Mouse (Mus musculus) stomach, embryonic 16.5 days (tissue): Measurements from ENCODE around the gene Ccdc32. TPM values are rescaled to one million over a fixed set of nuclear protein-coding genes. Genes with fewer than 3 reads are reported as not detected.

Experiments
- ATAC-seq: fragments of 200-750 bp; cut with Nextera tagmentation; 2 replicates; pipeline ENCODE4 v1.8.0; 2017; ENCODE audit warnings: moderate number of reproducible peaks, moderate TSS enrichment; ENCODE audit not compliant: insufficient read depth, low FRiP score
- H3K27ac ChIP-seq: fragments of 300-500 bp; sonication (generic); 2 replicates; pipeline ENCODE4 v1.5.1; 2014; ENCODE audit warnings: low read length
- H3K27me3 ChIP-seq: fragments of 300-500 bp; sonication (generic); 2 replicates; pipeline ENCODE4 v1.6.1; 2014; ENCODE audit warnings: low read length, control low read depth, mixed read lengths; ENCODE audit not compliant: control insufficient read depth, insufficient read depth
- H3K36me3 ChIP-seq: fragments of 300-500 bp; sonication (generic); 2 replicates; pipeline ENCODE4 v1.6.1; 2014; ENCODE audit warnings: low read length; ENCODE audit not compliant: control insufficient read depth, insufficient read depth
- H3K4me1 ChIP-seq: fragments of 300-500 bp; sonication (generic); 2 replicates; pipeline ENCODE4 v1.6.1; 2014; ENCODE audit warnings: low read length, control low read depth, mixed read lengths; ENCODE audit not compliant: control insufficient read depth, insufficient read depth
- H3K4me2 ChIP-seq: fragments of 300-500 bp; sonication (generic); 2 replicates; pipeline ENCODE4 v1.6.1; 2014; ENCODE audit warnings: low read depth, low read length, mixed read lengths
- H3K4me3 ChIP-seq: fragments of 300-500 bp; sonication (generic); replicated peaks from 2 replicates; pipeline ENCODE4 v1.5.1; 2014; ENCODE audit warnings: mild to moderate bottlenecking, low read length
- H3K9ac ChIP-seq: fragments of 300-500 bp; sonication (generic); 2 replicates; pipeline ENCODE4 v1.6.1; 2014; ENCODE audit warnings: low read length
- H3K9me3 ChIP-seq: fragments of 300-500 bp; sonication (generic); replicated peaks from 2 replicates; pipeline ENCODE4 v1.6.1; 2016; ENCODE audit warnings: low read length, control low read depth; ENCODE audit not compliant: control insufficient read depth
- WGBS: fragments of 180-500 bp; shearing (Covaris S2); extraction: QIAGEN DNeasy Blood & Tissue Kit; methylation state at CpG from one replicate; pipeline ENCODE4 v1.1.7; 2014; 5-methylcytosine and 5-hydroxymethylcytosine counted together
- polyA plus RNA-seq: library from polyadenylated mRNA; unstranded; fragments of >200 nt; fragmentation: Nextera tagmentation; extraction: Ambion mirVana; gene quantifications from 2 replicates; pipeline ENCODE4 v1.2.1, GENCODE M21; 2015

Ccdc32 gene
- polyA plus RNA-seq, 1 experiment from 2014 or later, result 24.0 TPM

- Histone ChIP-seq H3K4me2 (peak overlapping the region; percentile 86), H3K4me1 (peaks cover 10% of the 10 kb centered on the region), H3K36me3 (0 out of 2 replicates have a peak, but pooled peaks cover 5% of the 10 kb centered on the region), H3K4me3 (peak overlapping the region; percentile 93), H3K27ac (peak overlapping the region; percentile 82), H3K9ac (peak overlapping the region; percentile 90), H3K9me3 (no peaks in the 10 kb centered on the region), H3K27me3 (no peaks in the 10 kb centered on the region)
- WGBS, result 9% methylated on average over 7 of the region's 7 CpGs
- ATAC-seq, result no peak
Observed at GRCm38 (mm10) chr2:119035397-119035745, 6.2 kb upstream of the Ccdc32 start.

GRCm38 (mm10) chr2:119034656-119035396, 5.6 kb upstream of the Ccdc32 start, which contains the start of gene Rpusd2:
Gene Rpusd2 (plus strand): TSS chr2:119034790.
- Histone ChIP-seq H3K9ac (peak within 1 kb of the TSS; percentile 90), H3K27ac (peak within 1 kb of the TSS; percentile 82), H3K27me3 (no peaks in the 10 kb centered on the region), H3K9me3 (no peaks in the 10 kb centered on the region), H3K36me3 (0 out of 2 replicates have a peak, but pooled peaks cover 5% of the 10 kb centered on the region), H3K4me3 (peak within 1 kb of the TSS; percentile 93), H3K4me2 (peak within 1 kb of the TSS; percentile 86), H3K4me1 (peaks cover 10% of the 10 kb centered on the region)
- under 1% methylated on average over 49 of the region's 49 CpGs for WGBS
- peak; percentile 96 for ATAC-seq

GRCm38 (mm10) chr2:119032191-119032590, 3.0 kb upstream of the Ccdc32 start:
- no peaks in the 10 kb centered on the region for H3K27me3 ChIP-seq
- H3K9ac ChIP-seq, result no peak overlapping the region
- no peak overlapping the region for H3K4me3 ChIP-seq
- 45% methylated on average over 4 of the region's 4 CpGs for WGBS
- no peak overlapping the region for H3K4me2 ChIP-seq
- ATAC-seq, result no peak
- H3K36me3 ChIP-seq, result no peaks in the 10 kb centered on the region
- H3K27ac ChIP-seq, result no peak overlapping the region
- peaks cover 17% of the 10 kb centered on the region for H3K4me1 ChIP-seq
- H3K9me3 ChIP-seq, result no peaks in the 10 kb centered on the region

GRCm38 (mm10) chr2:119026951-119027350, 2.2 kb downstream of the Ccdc32 start:
- H3K4me2 ChIP-seq, result no peak overlapping the region
- no peak overlapping the region for H3K9ac ChIP-seq
- peaks cover 7% of the 10 kb centered on the region for H3K4me1 ChIP-seq
- no peak overlapping the region for H3K27ac ChIP-seq
- no peaks in the 10 kb centered on the region for H3K9me3 ChIP-seq
- no peaks in the 10 kb centered on the region for H3K27me3 ChIP-seq
- H3K4me3 ChIP-seq, result no peak overlapping the region
- H3K36me3 ChIP-seq, result peaks cover 3% of the 10 kb centered on the region
- 87% methylated on average over 4 of the region's 4 CpGs for WGBS
- ATAC-seq, result no peak

GRCm38 (mm10) chr2:119025239-119025616, 4.0 kb downstream of the Ccdc32 start:
- no peak for ATAC-seq

GRCm38 (mm10) chr2:119024536-119025238, 4.5 kb downstream of the Ccdc32 start:
- no peak for ATAC-seq
- Histone ChIP-seq H3K36me3 (peaks cover 13% of the 10 kb centered on the region), H3K4me2 (no peak overlapping the region), H3K4me1 (peaks cover 7% of the 10 kb centered on the region), H3K9me3 (no peaks in the 10 kb centered on the region), H3K4me3 (no peak overlapping the region), H3K27ac (no peak overlapping the region), H3K27me3 (no peaks in the 10 kb centered on the region), H3K9ac (no peak overlapping the region)
- 71% methylated on average over 9 of the region's 9 CpGs for WGBS

More at GRCm38 (mm10) chr2:119025239-119025616, 4.0 kb downstream of the Ccdc32 start:
- H3K36me3 ChIP-seq, result peaks cover 13% of the 10 kb centered on the region
- no peaks in the 10 kb centered on the region for H3K27me3 ChIP-seq
- peaks cover 7% of the 10 kb centered on the region for H3K4me1 ChIP-seq
- no peaks in the 10 kb centered on the region for H3K9me3 ChIP-seq
- H3K27ac ChIP-seq, result no peak overlapping the region
- no peak overlapping the region for H3K4me2 ChIP-seq
- H3K4me3 ChIP-seq, result no peak overlapping the region
- H3K9ac ChIP-seq, result no peak overlapping the region
- WGBS, result 80% methylated on average over 4 of the region's 4 CpGs

- no peak for ATAC-seq
- H3K4me1 ChIP-seq, result peaks cover 8% of the 10 kb centered on the region
- H3K27me3 ChIP-seq, result no peaks in the 10 kb centered on the region
- WGBS, result 92% methylated on average over 6 of the region's 6 CpGs
- H3K4me3 ChIP-seq, result no peak overlapping the region
- H3K4me2 ChIP-seq, result no peak overlapping the region
- no peak overlapping the region for H3K27ac ChIP-seq
- no peak overlapping the region for H3K9ac ChIP-seq
- no peaks in the 10 kb centered on the region for H3K9me3 ChIP-seq
- H3K36me3 ChIP-seq, result peaks cover 13% of the 10 kb centered on the region
Observed at GRCm38 (mm10) chr2:119023154-119023660, 6.0 kb downstream of the Ccdc32 start.

GRCm38 (mm10) chr2:119019538-119019937, 9.7 kb downstream of the Ccdc32 start:
- Histone ChIP-seq H3K36me3 (peaks cover 18% of the 10 kb centered on the region), H3K4me3 (no peak overlapping the region), H3K27ac (no peak overlapping the region), H3K4me1 (peaks cover 8% of the 10 kb centered on the region), H3K27me3 (no peaks in the 10 kb centered on the region), H3K4me2 (no peak overlapping the region), H3K9ac (no peak overlapping the region), H3K9me3 (no peaks in the 10 kb centered on the region)
- WGBS, result 52% methylated on average over 4 of the region's 4 CpGs
- ATAC-seq, result no peak

GRCm38 (mm10) chr2:119019131-119019530, 10.1 kb downstream of the Ccdc32 start:
- H3K4me2 ChIP-seq, result peak overlapping the region; percentile 33; the same call in 1 of the 2 replicates

More at GRCm38 (mm10) chr2:119019131-119019530, 10.1 kb downstream of the Ccdc32 start:
- H3K27ac ChIP-seq, result peak overlapping the region; percentile 89
- H3K4me1 ChIP-seq, result peaks cover 8% of the 10 kb centered on the region
- no peak overlapping the region for H3K4me3 ChIP-seq
- peak overlapping the region; percentile 16; the same call in 1 of the 2 replicates for H3K9ac ChIP-seq
- 21% methylated on average over 5 of the region's 5 CpGs for WGBS
- no peaks in the 10 kb centered on the region for H3K27me3 ChIP-seq
- peaks cover 18% of the 10 kb centered on the region for H3K36me3 ChIP-seq
- no peaks in the 10 kb centered on the region for H3K9me3 ChIP-seq
- no peak; the same call in 1 of the 2 replicates for ATAC-seq
